Mouse (Mus musculus) erythroblast, adult 5-6 weeks (primary cell): ENCODE measurements around the gene Arfgap2. TPM values are rescaled to one million over a fixed set of nuclear protein-coding genes. Genes with fewer than 3 reads are reported as not detected.

Source experiments
- ATAC-seq: replicated peaks from 2 replicates; pipeline ENCODE4 v1.8.0; 2016; ENCODE audit warnings: moderate number of reproducible peaks, mild to moderate bottlenecking, moderate TSS enrichment, inconsistent platforms; ENCODE audit not compliant: poor library complexity, low FRiP score, severe bottlenecking
- total RNA-seq, 2 experiments: library from RNA; stranded (forward) in 1 of 2; stranded (reverse) in 1 of 2; fragments of 150-400 nt in 1 of 2; fragments of 200-764, 138-1000 nt in 1 of 2; gene quantifications; 2 replicates each; pipeline versions ENCODE4 v1.2.3 to v1.2.4; 2015 to 2017; ENCODE audit warnings: low replicate concordance in 2 of 2

Arfgap2 gene
- total RNA-seq, 2 experiments from 2014 or later = 18.7 to 23.1 TPM

GRCm38 (mm10) chr2:91258054-91258453 is 6.7 kb upstream of the Arfgap2 start:
- no peak for ATAC-seq

- no peak for ATAC-seq
Observed at GRCm38 (mm10) chr2:91258830-91259229, 5.9 kb upstream of the Arfgap2 start.

GRCm38 (mm10) chr2:91259493-91259892 is 5.3 kb upstream of the Arfgap2 start:
- no peak for ATAC-seq

- ATAC-seq = no peak
Observed at GRCm38 (mm10) chr2:91263692-91264660, 798 bp upstream of the Arfgap2 start.

- no peak for ATAC-seq
Observed at GRCm38 (mm10) chr2:91268042-91268441, 3.3 kb downstream of the Arfgap2 start.

- no peak for ATAC-seq
Observed at GRCm38 (mm10) chr2:91268706-91269105, 3.9 kb downstream of the Arfgap2 start.

- no peak for ATAC-seq
Observed at GRCm38 (mm10) chr2:91269687-91270133, 4.9 kb downstream of the Arfgap2 start.

GRCm38 (mm10) chr2:91278749-91279371 is 14.1 kb downstream of the Arfgap2 start:
- ATAC-seq = 0 out of 2 replicates have a peak, but pooled peaks have one; percentile 27

- no peak for ATAC-seq
Observed at GRCm38 (mm10) chr2:91279372-91279755, 14.6 kb downstream of the Arfgap2 start.

GRCm38 (mm10) chr2:91281366-91281765 is 16.6 kb downstream of the Arfgap2 start:
- no peak for ATAC-seq

GRCm38 (mm10) chr2:91283972-91284371 is 19.2 kb downstream of the Arfgap2 start:
- ATAC-seq = no peak

GRCm38 (mm10) chr2:91284375-91285199 is 19.8 kb downstream of the Arfgap2 start:
- no peak for ATAC-seq

GRCm38 (mm10) chr2:91285885-91286505 is 21.2 kb downstream of the Arfgap2 start:
- peak; percentile 78 for ATAC-seq

GRCm38 (mm10) chr2:91287563-91287962 is 22.8 kb downstream of the Arfgap2 start:
- no peak for ATAC-seq

- ATAC-seq = no peak
Observed at GRCm38 (mm10) chr2:91291197-91292007, 26.6 kb downstream of the Arfgap2 start.

GRCm38 (mm10) chr2:91294226-91294625 is 29.5 kb downstream of the Arfgap2 start:
- no peak for ATAC-seq

- no peak for ATAC-seq
Observed at GRCm38 (mm10) chr2:91295895-91296294, 31.1 kb downstream of the Arfgap2 start.

- ATAC-seq = no peak
Observed at GRCm38 (mm10) chr2:91299156-91299555, 34.4 kb downstream of the Arfgap2 start.

- ATAC-seq = no peak
Observed at GRCm38 (mm10) chr2:91300784-91301183, 36.0 kb downstream of the Arfgap2 start.
